Mouse (Mus musculus) sigmoid colon, adult 10 weeks (tissue): Measurements from ENCODE around the gene Wnt9a. TPM values are rescaled to one million over a fixed set of nuclear protein-coding genes. Genes with fewer than 3 reads are reported as not detected.

Experiments
- polyA plus RNA-seq: library from polyadenylated mRNA; stranded (reverse); fragments of 350-450 nt; fragmentation: Illumina TruSeq; extraction: RNeasy Lipid Tissue Mini Kit (QIAGEN cat#74804); gene quantifications from one replicate; pipeline ENCODE4 v1.2.3, GENCODE M21; 2014; ENCODE audit warnings: low read depth, low replicate concordance

The Wnt9a gene
- polyA plus RNA-seq, result 0.16 TPM

GRCm38 (mm10) chr11:59306461-59307421 lies at the start of gene Wnt9a:
Gene Wnt9a (plus strand): TSS chr11:59306928.

GRCm38 (mm10) chr11:59290702-59291303 lies 15.9 kb upstream of the Wnt9a start, which contains the start of gene Wnt3a:
Gene Wnt3a (minus strand): TSS chr11:59290752.

GRCm38 (mm10) chr11:59375475-59375874 lies 68.7 kb downstream of the Wnt9a start, which contains the start of gene Prss38:
Gene Prss38 (minus strand): TSS chr11:59375657.

Other genes starting within 250 kb of the Wnt9a start
- not detected for gene Obscn, start 170.5 kb upstream of the Wnt9a start, polyA plus RNA-seq
- 0.76 TPM for gene Iba57, start 143.2 kb upstream of the Wnt9a start, polyA plus RNA-seq
- not detected for gene Gjc2, start 123.7 kb upstream of the Wnt9a start, polyA plus RNA-seq
- 5.0 TPM for gene Guk1, start 114.7 kb upstream of the Wnt9a start, polyA plus RNA-seq
- 11.4 TPM for gene Mrpl55, start 104.4 kb upstream of the Wnt9a start, polyA plus RNA-seq
- gene 2310033P09Rik, start 98.6 kb upstream of the Wnt9a start, polyA plus RNA-seq, result 1.6 TPM
- 274 TPM for gene Arf1, start 78.7 kb upstream of the Wnt9a start, polyA plus RNA-seq
- not detected for gene Wnt3a, start 16.2 kb upstream of the Wnt9a start, polyA plus RNA-seq
- gene Prss38, start 68.7 kb downstream of the Wnt9a start, polyA plus RNA-seq, result not detected
- gene Jmjd4, start 143.1 kb downstream of the Wnt9a start, polyA plus RNA-seq, result 8.5 TPM
- gene Snap47, start 144.3 kb downstream of the Wnt9a start, polyA plus RNA-seq, result 9.6 TPM
- 8.6 TPM for gene Zfp867, start 165.5 kb downstream of the Wnt9a start, polyA plus RNA-seq
- gene Zkscan17, start 219.8 kb downstream of the Wnt9a start, polyA plus RNA-seq, result 1.7 TPM
- gene Nlrp3, start 234.6 kb downstream of the Wnt9a start, polyA plus RNA-seq, result 0.28 TPM